Mouse (Mus musculus) lung, embryonic 14.5 days (tissue): ENCODE data around the gene Immp2l. TPM values are rescaled to one million over a fixed set of nuclear protein-coding genes. Genes with fewer than 3 reads are reported as not detected.

Source experiments
- ATAC-seq: fragments of 200-750 bp; cut with Nextera tagmentation; 2 replicates; pipeline ENCODE4 v1.8.0; 2017; ENCODE audit warnings: mild to moderate bottlenecking, moderate TSS enrichment, moderate library complexity; ENCODE audit not compliant: insufficient read depth
- DNase-seq: peaks from one replicate; pipeline ENCODE4 v3.0.0-alpha.2; 2015
- H3K27ac ChIP-seq: fragments of 300-500 bp; sonication (generic); 2 replicates; pipeline ENCODE4 v1.5.1; 2014; ENCODE audit warnings: low read depth, mild to moderate bottlenecking, moderate library complexity
- H3K27me3 ChIP-seq: fragments of 300-500 bp; sonication (generic); 2 replicates; pipeline ENCODE4 v1.6.1; 2014; ENCODE audit warnings: low read length, control low read depth; ENCODE audit not compliant: insufficient read depth
- H3K36me3 ChIP-seq: fragments of 300-500 bp; sonication (generic); 2 replicates; pipeline ENCODE4 v1.6.1; 2014; ENCODE audit warnings: control low read depth; ENCODE audit not compliant: insufficient read depth
- H3K4me1 ChIP-seq: fragments of 300-500 bp; sonication (generic); 2 replicates; pipeline ENCODE4 v1.6.1; 2014; ENCODE audit warnings: antibody characterized with exemption, control low read depth; ENCODE audit not compliant: insufficient read depth
- H3K4me2 ChIP-seq: fragments of 300-500 bp; sonication (generic); 2 replicates; pipeline ENCODE4 v1.6.1; 2014; ENCODE audit warnings: mild to moderate bottlenecking
- H3K4me3 ChIP-seq: fragments of 300-500 bp; sonication (generic); 2 replicates; pipeline ENCODE4 v1.5.1; 2014; ENCODE audit warnings: low read depth, low read length
- H3K9ac ChIP-seq: fragments of 300-500 bp; sonication (generic); 2 replicates; pipeline ENCODE4 v1.6.1; 2014
- H3K9me3 ChIP-seq: fragments of 300-500 bp; sonication (generic); 2 replicates; pipeline ENCODE4 v1.6.1; 2016; ENCODE audit warnings: low read depth, low read length, control low read depth
- CTCF ChIP-seq: IDR thresholded peaks from 2 replicates; pipeline ENCODE4 v1.5.1; 2016; ENCODE audit warnings: antibody characterized with exemption, low read depth
- WGBS: fragments of 180-500 bp; shearing (Covaris S2); extraction: QIAGEN DNeasy Blood & Tissue Kit; methylation state at CpG from one replicate; pipeline ENCODE4 v1.1.7; 2014; 5-methylcytosine and 5-hydroxymethylcytosine counted together
- polyA plus RNA-seq: library from polyadenylated mRNA; unstranded; fragments of >200 nt; fragmentation: Nextera tagmentation; extraction: Ambion mirVana; gene quantifications from 2 replicates; pipeline ENCODE4 v1.2.1, GENCODE M21; 2014

The Immp2l gene
- polyA plus RNA-seq, 1 experiment from 2014 or later = 12.5 TPM

- DNase-seq = no peak
- Histone ChIP-seq H3K4me2 (no peak overlapping the region), H3K36me3 (no peaks in the 10 kb centered on the region), H3K27me3 (no peaks in the 10 kb centered on the region), H3K4me1 (no peaks in the 10 kb centered on the region), H3K4me3 (no peak overlapping the region), H3K9ac (no peak overlapping the region), H3K27ac (no peak overlapping the region), H3K9me3 (no peaks in the 10 kb centered on the region)
- WGBS = 71% methylated on average over 5 of the region's 5 CpGs
- no peak for TF ChIP-seq CTCF
- ATAC-seq = no peak
These were observed 27.1 kb downstream of the Immp2l start for GRCm38 (mm10) chr12:41050945-41051344.

DNA sequence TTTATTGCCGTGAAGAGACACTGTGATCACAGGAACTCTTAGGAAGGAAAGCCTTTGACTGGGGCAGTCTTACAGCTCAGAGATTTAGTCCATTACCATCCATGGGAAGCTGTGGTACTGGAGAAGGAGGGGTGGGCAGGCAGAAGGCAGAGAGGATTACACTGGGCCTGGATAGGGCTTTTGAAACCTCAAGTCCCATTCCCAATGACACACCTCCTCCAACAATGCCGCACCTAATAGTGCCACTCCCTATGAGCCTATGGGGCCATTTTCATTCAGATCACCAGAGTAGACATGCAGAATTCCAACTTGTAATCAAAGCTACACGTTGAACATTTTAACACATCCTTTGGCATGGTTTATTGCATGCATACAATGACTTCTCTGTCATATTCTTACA, 29.0 kb downstream of the Immp2l start:
- H3K27me3 ChIP-seq = no peaks in the 10 kb centered on the region
- 66% methylated on average over 3 of the region's 3 CpGs for WGBS
- H3K4me3 ChIP-seq = no peak overlapping the region
- no peaks in the 10 kb centered on the region for H3K4me1 ChIP-seq
- TF ChIP-seq CTCF = no peak
- H3K27ac ChIP-seq = no peak overlapping the region
- no peak for DNase-seq
- no peaks in the 10 kb centered on the region for H3K36me3 ChIP-seq
- no peak overlapping the region for H3K9ac ChIP-seq
- ATAC-seq = no peak
- H3K4me2 ChIP-seq = no peak overlapping the region
- H3K9me3 ChIP-seq = no peaks in the 10 kb centered on the region

DNA sequence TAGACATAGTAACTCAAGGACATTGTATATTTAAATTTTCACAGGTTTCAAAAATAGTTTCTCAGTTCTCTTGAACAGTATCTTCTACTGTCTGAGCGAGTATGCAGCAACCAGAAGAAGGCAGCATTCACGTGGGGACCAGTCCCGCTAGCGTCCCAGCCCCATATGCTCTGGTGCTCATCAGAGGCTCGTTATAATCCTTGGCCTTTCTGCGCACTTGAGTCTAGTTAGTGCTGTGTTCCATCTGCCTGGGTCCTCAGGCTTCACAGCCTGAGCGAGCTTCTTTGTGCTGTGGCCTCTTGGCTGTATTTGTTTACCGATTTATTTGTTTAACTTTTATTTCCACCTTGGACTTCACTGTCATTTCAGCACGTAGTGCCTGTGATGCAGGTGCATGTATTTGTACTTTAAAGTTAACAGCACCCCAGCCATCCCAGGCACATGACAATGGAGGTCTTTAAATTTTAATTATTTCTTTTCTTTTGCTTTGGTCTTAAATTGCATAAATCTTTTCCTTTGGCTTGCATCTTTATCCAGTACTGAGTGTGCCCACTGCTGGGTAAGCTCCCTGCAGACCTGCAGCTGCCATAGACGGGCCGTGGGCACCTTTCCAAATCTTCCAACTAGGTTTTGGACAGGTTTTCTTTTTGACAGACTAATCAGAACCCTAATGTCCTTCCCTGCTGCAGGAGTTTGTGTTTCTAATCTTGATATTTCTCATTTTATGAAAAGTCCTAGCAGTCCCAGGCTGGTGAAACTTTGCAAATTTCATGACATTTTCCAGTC, 30.3 kb downstream of the Immp2l start:
- H3K9ac ChIP-seq = no peak overlapping the region
- ATAC-seq (no peak), DNase-seq (no peak)

DNA sequence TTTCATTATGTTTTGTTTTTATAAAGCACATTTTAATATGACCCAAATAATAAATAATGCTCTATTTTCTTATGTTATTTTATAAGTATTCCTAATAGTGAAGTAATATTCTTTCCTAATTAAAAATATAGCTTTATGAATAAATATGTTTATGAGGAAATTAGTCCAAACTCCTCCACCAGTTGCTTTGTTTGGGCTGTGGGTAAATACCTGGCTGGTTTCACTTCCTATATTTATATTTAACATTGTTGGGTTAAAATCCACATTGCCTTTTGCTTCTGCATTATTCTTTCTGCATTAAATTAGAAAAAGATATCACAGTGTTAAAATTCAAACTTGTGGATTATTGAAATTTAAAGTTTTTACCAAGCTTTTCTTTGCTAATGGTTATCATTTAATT, 32.1 kb downstream of the Immp2l start:
- H3K4me2 ChIP-seq = no peak overlapping the region
- DNase-seq = no peak
- no peak for ATAC-seq
- H3K9ac ChIP-seq = no peak overlapping the region
- no peak overlapping the region for H3K4me3 ChIP-seq
- H3K9me3 ChIP-seq = no peaks in the 10 kb centered on the region
- no peaks in the 10 kb centered on the region for H3K36me3 ChIP-seq
- no peak for TF ChIP-seq CTCF
- H3K27me3 ChIP-seq = no peaks in the 10 kb centered on the region
- no peak overlapping the region for H3K27ac ChIP-seq
- no peaks in the 10 kb centered on the region for H3K4me1 ChIP-seq

More for the DNA sequence above, 30.3 kb downstream of the Immp2l start:
- WGBS = 79% methylated on average over 11 of the region's 11 CpGs
- H3K9me3 ChIP-seq = no peaks in the 10 kb centered on the region
- no peaks in the 10 kb centered on the region for H3K4me1 ChIP-seq
- TF ChIP-seq CTCF = no peak
- no peak overlapping the region for H3K4me3 ChIP-seq
- H3K27me3 ChIP-seq = no peaks in the 10 kb centered on the region
- H3K27ac ChIP-seq = no peak overlapping the region
- H3K4me2 ChIP-seq = no peak overlapping the region
- H3K36me3 ChIP-seq = no peaks in the 10 kb centered on the region

DNA sequence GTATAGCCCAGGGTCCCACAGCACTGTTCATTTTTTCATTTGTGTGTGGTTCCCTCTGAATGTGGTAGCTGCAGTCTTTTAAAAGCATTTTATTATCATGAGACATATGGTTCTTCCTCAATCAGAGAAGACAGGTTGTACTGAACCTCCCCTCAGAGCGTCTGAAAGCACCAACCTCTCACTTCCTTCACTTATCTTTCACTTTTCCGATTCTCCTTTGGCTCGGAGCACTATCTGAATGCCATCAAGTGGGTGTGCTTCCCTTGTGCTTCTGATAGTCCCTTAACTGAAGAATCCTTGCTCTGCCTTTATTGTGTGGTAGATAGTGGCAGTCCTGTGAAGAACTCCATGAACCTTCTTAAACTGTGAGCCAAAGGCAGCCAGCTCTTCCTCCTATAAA, 39.4 kb downstream of the Immp2l start:
- Histone ChIP-seq H3K4me3 (no peak overlapping the region), H3K27ac (no peak overlapping the region), H3K4me1 (no peaks in the 10 kb centered on the region), H3K4me2 (no peak overlapping the region), H3K9ac (no peak overlapping the region), H3K27me3 (no peaks in the 10 kb centered on the region), H3K9me3 (no peaks in the 10 kb centered on the region), H3K36me3 (no peaks in the 10 kb centered on the region)
- ATAC-seq = no peak
- whole genome bisulfite sequencing = 68% methylated on average over 3 of the region's 3 CpGs
- no peak for TF ChIP-seq CTCF
- DNase-seq = no peak

DNA sequence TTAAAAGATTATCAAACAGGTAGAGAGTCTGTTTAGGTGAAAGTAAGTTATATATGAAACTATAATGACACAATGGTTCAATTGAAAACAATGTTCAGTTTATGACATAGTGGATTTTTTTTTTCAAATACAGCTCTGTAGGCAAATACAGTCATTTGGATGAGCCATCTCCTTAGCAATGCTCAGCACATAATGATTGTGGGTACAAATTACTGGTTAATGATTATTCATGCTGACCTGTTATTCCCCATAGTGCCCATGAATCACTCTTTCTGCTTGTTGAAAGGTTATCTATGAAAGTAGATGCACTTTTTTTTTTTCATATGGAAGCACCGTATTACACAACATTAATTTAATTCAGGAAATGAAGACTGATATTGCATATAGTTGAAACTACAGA, 58.0 kb downstream of the Immp2l start:
- Histone ChIP-seq H3K4me1 (no peaks in the 10 kb centered on the region), H3K4me3 (no peak overlapping the region), H3K27ac (no peak overlapping the region), H3K4me2 (no peak overlapping the region), H3K9me3 (no peaks in the 10 kb centered on the region), H3K9ac (no peak overlapping the region), H3K27me3 (no peaks in the 10 kb centered on the region), H3K36me3 (no peaks in the 10 kb centered on the region)
- DNase-seq = no peak
- no peak for ATAC-seq
- no peak for TF ChIP-seq CTCF
- 87% methylated on average over 1 of the region's 1 CpGs for WGBS

DNA sequence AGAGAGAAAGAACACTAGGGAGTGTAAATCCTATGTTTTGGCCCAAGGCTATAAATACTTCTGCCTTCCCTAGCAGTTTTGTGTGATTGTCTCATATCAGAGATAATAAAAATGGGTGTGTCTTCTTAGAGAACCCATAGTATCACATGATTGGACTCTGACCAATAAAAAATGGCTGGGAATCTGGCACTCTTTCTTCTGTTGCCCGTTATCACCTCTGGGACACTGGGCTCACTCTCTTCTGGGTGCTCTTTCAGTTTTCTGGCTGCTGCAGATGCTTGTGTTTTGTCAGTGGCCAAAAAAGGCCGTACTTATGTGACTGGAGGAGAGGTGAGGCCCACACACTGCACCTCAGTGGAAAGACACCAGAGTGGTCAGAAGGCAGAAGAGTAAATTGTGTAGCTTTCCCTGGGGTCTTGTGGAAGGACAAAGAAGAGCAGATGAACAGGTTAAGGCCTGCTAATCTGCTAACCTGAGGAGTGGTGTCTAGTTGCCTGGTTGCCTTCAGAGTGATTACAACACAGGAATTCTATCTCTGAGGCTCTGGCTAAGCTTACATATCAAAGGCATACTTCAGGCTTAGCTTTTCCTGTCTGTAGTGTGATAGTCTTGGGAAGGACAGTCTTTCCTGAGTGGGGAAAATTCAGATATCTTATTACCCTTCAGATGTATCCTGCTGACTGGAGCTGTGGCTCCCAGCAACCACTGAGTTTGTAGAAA, 60.6 kb downstream of the Immp2l start:
- Histone ChIP-seq H3K9ac (no peak overlapping the region), H3K27me3 (no peaks in the 10 kb centered on the region), H3K36me3 (no peaks in the 10 kb centered on the region), H3K4me2 (no peak overlapping the region), H3K9me3 (no peaks in the 10 kb centered on the region), H3K27ac (no peak overlapping the region), H3K4me3 (no peak overlapping the region), H3K4me1 (no peaks in the 10 kb centered on the region)
- 73% methylated on average over 2 of the region's 2 CpGs for WGBS
- no peak for TF ChIP-seq CTCF
- ATAC-seq = no peak
- DNase-seq = no peak
